Comparison of ENCODE assay signal across 9 mouse cellular contexts in the genomic region with DNA sequence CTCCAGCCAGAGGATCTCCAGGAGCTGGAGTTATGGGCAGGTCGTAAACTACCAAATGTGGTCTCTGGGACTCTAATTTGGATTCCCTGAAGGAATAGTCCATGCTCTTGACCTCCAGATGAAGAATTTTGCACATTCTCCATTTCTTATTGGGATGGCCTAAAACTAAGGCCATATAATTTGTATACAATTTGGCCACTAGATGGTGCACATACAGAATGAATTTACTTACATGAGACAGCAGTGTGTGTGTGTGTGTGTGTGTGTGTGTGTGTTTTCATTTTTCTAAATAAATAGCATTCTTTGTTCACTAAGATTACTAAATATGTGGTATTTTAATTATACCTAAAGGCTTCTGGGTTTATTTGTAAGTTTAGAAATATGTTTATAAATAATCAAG.
DNase-seq lines count a peak whose midpoint lies in the region; ATAC-seq and TF ChIP-seq lines count a peak whose summit lies in the region.
"Had no signal": no experiment of that assay in that cellular context is flagged by ENCODE, and none has a peak within 500 bp of the region (broad histone marks: within the 10 kb centered on the region; RNA-seq: fewer than 3 reads in every experiment).

No protein-coding gene starts in this region.

- 78% methylated on average over 1 of the region's 1 CpGs for WGBS in lung, postnatal 0 days

- H3K4me1 ChIP-seq in lung, postnatal 0 days (ENCODE audit: insufficient read depth, low read depth, low read length) = no peaks in the 10 kb centered on the region
- H3K4me1 ChIP-seq: hindbrain, embryonic 15.5 days had no signal

- no peaks in the 10 kb centered on the region for H3K27me3 ChIP-seq in lung, postnatal 0 days (replicated peaks; ENCODE audit: insufficient read depth, low read length)
- H3K27me3 ChIP-seq: hindbrain, embryonic 15.5 days had no signal

- ATAC-seq in lung, postnatal 0 days = peak; percentile 37; the same call in 1 of the 2 replicates
- peak; percentile 39; the same call in 1 of the 2 replicates for ATAC-seq in neutrophil, adult 5-6 weeks (ENCODE audit: extremely low read depth, insufficient number of reproducible peaks, low FRiP score, poor library complexity, severe bottlenecking)

- peak; percentile 28 for DNase-seq in gastrocnemius, adult 18-20 months (ENCODE audit: low spot score)
- no peak for DNase-seq in gastrocnemius, postnatal 25 days
- peak; percentile 67 for DNase-seq in lung, postnatal 0 days (ENCODE audit: low spot score)
- no peak for DNase-seq in lung, postnatal 4 days
- peak; percentile 75 for DNase-seq in brain, embryonic 14.5 days (ENCODE audit: low read depth)
- no peak for DNase-seq in spleen, adult 12 weeks (ENCODE audit: low spot score)
- DNase-seq in spleen, postnatal 4 days (ENCODE audit: low spot score in 2 of 2) = no peak

- H3K4me3 ChIP-seq in lung, postnatal 0 days (ENCODE audit: low read depth, low read length) = no peak overlapping the region
- H3K4me3 ChIP-seq: hindbrain, embryonic 15.5 days had no signal

- no peak for TF ChIP-seq EP300 in lung, postnatal 0 days (IDR thresholded peaks at IDR 0.05)

- no peaks in the 10 kb centered on the region for H3K36me3 ChIP-seq in lung, postnatal 0 days (ENCODE audit: insufficient read depth, low read length)
- H3K36me3 ChIP-seq: hindbrain, embryonic 15.5 days had no signal

- peak; percentile 78 for TF ChIP-seq CTCF in lung, postnatal 0 days (IDR thresholded peaks at IDR 0.05)
- no peak for TF ChIP-seq CTCF in brain, embryonic 14.5 days (IDR thresholded peaks at IDR 0.05; ENCODE audit: borderline replicate concordance, extremely low read depth, insufficient read depth, insufficient read length)

- H3K9me3 ChIP-seq in lung, postnatal 0 days (ENCODE audit: low read length) = no peaks in the 10 kb centered on the region
- H3K9me3 ChIP-seq: hindbrain, embryonic 15.5 days had no signal

- no peak for TF ChIP-seq POLR2A in brain, embryonic 14.5 days (IDR thresholded peaks at IDR 0.05; ENCODE audit: borderline replicate concordance, extremely low read depth, insufficient read depth, insufficient read length, poor library complexity, severe bottlenecking)

- no peak overlapping the region for H3K27ac ChIP-seq in lung, postnatal 0 days (ENCODE audit: low read length)
- H3K27ac ChIP-seq: hindbrain, embryonic 15.5 days had no signal

- no peak overlapping the region for H3K9ac ChIP-seq in lung, postnatal 0 days (replicated peaks; ENCODE audit: low read depth)
- H3K9ac ChIP-seq: hindbrain, embryonic 15.5 days had no signal

- H3K4me2 ChIP-seq in lung, postnatal 0 days (replicated peaks; ENCODE audit: low read depth, low read length) = no peak overlapping the region
- H3K4me2 ChIP-seq: hindbrain, embryonic 15.5 days had no signal

Comparison
In these comparisons a context has a peak if more than half of its experiments do, and no peak if none do; other contexts are left out.
1. DNase-seq: peak in gastrocnemius, adult 18-20 months (single experiment), lung, postnatal 0 days (single experiment) and brain, embryonic 14.5 days (single experiment); none in gastrocnemius, postnatal 25 days (single experiment), lung, postnatal 4 days (0 of 2), spleen, adult 12 weeks (single experiment) and spleen, postnatal 4 days (0 of 2).